Mouse (Mus musculus): ENCODE data around the gene Cckar.

Gene Cckar

GRCm38 (mm10) chr5:53707235-53708177 lies at the start of gene Cckar:
TSS of gene Cckar (minus strand) at chr5:53707705.
- no peak for DNase-seq (ENCODE audit: extremely low spot score, low read depth, low spot score)

GRCm38 (mm10) chr5:53744061-53744460 lies 36.6 kb upstream of the Cckar start:
- DNase-seq (ENCODE audit: extremely low spot score, low read depth, low spot score) = no peak

GRCm38 (mm10) chr5:53732933-53733332 lies 25.4 kb upstream of the Cckar start:
- DNase-seq (ENCODE audit: extremely low spot score, low read depth, low spot score) = no peak

GRCm38 (mm10) chr5:53727606-53728005 lies 20.1 kb upstream of the Cckar start:
- DNase-seq (ENCODE audit: extremely low spot score, low read depth, low spot score) = no peak

- no peak for DNase-seq (ENCODE audit: extremely low spot score, low read depth, low spot score)
Observed at GRCm38 (mm10) chr5:53726011-53726410, 18.5 kb upstream of the Cckar start.

GRCm38 (mm10) chr5:53716462-53716861 lies 9.0 kb upstream of the Cckar start:
- no peak for DNase-seq (ENCODE audit: extremely low spot score, low read depth, low spot score)

- DNase-seq (ENCODE audit: extremely low spot score, low read depth, low spot score) = no peak
Observed at GRCm38 (mm10) chr5:53711277-53711676, 3.8 kb upstream of the Cckar start.

GRCm38 (mm10) chr5:53708191-53708590 lies 686 bp upstream of the Cckar start:
- DNase-seq (ENCODE audit: extremely low spot score, low read depth, low spot score) = no peak

GRCm38 (mm10) chr5:53702686-53703085 lies 4.8 kb downstream of the Cckar start:
- DNase-seq (ENCODE audit: extremely low spot score, low read depth, low spot score) = no peak

GRCm38 (mm10) chr5:53697794-53698193 lies 9.7 kb downstream of the Cckar start:
- no peak for DNase-seq (ENCODE audit: extremely low spot score, low read depth, low spot score)

- no peak for DNase-seq (ENCODE audit: extremely low spot score, low read depth, low spot score)
Observed at GRCm38 (mm10) chr5:53696701-53697100, 10.8 kb downstream of the Cckar start.

GRCm38 (mm10) chr5:53692662-53693061 lies 14.8 kb downstream of the Cckar start:
- no peak for DNase-seq (ENCODE audit: extremely low spot score, low read depth, low spot score)

- no peak for DNase-seq (ENCODE audit: extremely low spot score, low read depth, low spot score)
Observed at GRCm38 (mm10) chr5:53692100-53692499, 15.4 kb downstream of the Cckar start.

GRCm38 (mm10) chr5:53691577-53691976 lies 15.9 kb downstream of the Cckar start:
- DNase-seq (ENCODE audit: extremely low spot score, low read depth, low spot score) = no peak

GRCm38 (mm10) chr5:53688326-53688725 lies 19.2 kb downstream of the Cckar start:
- DNase-seq (ENCODE audit: extremely low spot score, low read depth, low spot score) = no peak

- no peak for DNase-seq (ENCODE audit: extremely low spot score, low read depth, low spot score)
Observed at GRCm38 (mm10) chr5:53686379-53686778, 21.1 kb downstream of the Cckar start.

- DNase-seq (ENCODE audit: extremely low spot score, low read depth, low spot score) = no peak
Observed at GRCm38 (mm10) chr5:53685623-53686022, 21.9 kb downstream of the Cckar start.

- no peak for DNase-seq (ENCODE audit: extremely low spot score, low read depth, low spot score)
Observed at GRCm38 (mm10) chr5:53684417-53684816, 23.1 kb downstream of the Cckar start.

GRCm38 (mm10) chr5:53683916-53684315 lies 23.6 kb downstream of the Cckar start:
- no peak for DNase-seq (ENCODE audit: extremely low spot score, low read depth, low spot score)

GRCm38 (mm10) chr5:53679651-53680050 lies 27.9 kb downstream of the Cckar start:
- DNase-seq (ENCODE audit: extremely low spot score, low read depth, low spot score) = no peak

- no peak for DNase-seq (ENCODE audit: extremely low spot score, low read depth, low spot score)
Observed at GRCm38 (mm10) chr5:53678036-53678767, 29.3 kb downstream of the Cckar start.

GRCm38 (mm10) chr5:53676671-53677070 lies 30.8 kb downstream of the Cckar start:
- no peak for DNase-seq (ENCODE audit: extremely low spot score, low read depth, low spot score)
